Mouse (Mus musculus) lung, postnatal 0 days (tissue): ENCODE measurements at regions not wholly inside any gene's neighbourhood (a gene's known extent, or its start where the extent isn't known, plus 50 kb on each side); places are given as distances from the start of the nearest gene placed in this dataset.

ENCODE experiments used
- CTCF ChIP-seq: IDR thresholded peaks from 2 replicates; pipeline ENCODE4 v1.5.1; 2016; ENCODE audit warnings: antibody characterized with exemption, mild to moderate bottlenecking
- EP300 ChIP-seq: IDR thresholded peaks from 2 replicates; pipeline ENCODE4 v1.6.1; 2016; ENCODE audit warnings: antibody characterized with exemption, mild to moderate bottlenecking, control low read depth

DNA sequence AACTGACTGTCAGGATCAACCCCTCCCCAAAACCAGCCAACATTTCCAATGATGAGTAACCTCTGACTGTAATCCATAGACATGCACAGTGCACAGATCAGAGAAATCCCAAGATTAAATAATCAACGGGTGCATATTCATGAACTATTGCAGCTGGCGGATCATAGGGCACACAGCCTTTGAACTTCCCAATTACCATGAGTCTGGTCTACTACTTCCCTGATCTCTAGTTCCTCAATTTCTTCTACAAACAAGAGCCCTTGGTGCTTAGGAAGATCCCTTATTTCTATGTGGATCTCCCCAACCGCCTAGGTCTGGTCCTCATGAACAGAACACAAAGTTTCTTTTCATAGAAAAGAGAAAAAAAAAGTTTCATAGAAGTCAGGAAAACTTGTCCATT lies 224.0 kb downstream of the Mreg start:
- TF ChIP-seq EP300: no peak
- no peak for TF ChIP-seq CTCF
